Mouse (Mus musculus) stomach, embryonic 16.5 days (tissue): Measurements from ENCODE around the gene 4932415D10Rik. TPM values are rescaled to one million over a fixed set of nuclear protein-coding genes. Genes with fewer than 3 reads are reported as not detected.

Source experiments
- ATAC-seq: fragments of 200-750 bp; cut with Nextera tagmentation; 2 replicates; pipeline ENCODE4 v1.8.0; 2017; ENCODE audit warnings: moderate number of reproducible peaks, moderate TSS enrichment; ENCODE audit not compliant: insufficient read depth, low FRiP score
- H3K27ac ChIP-seq: fragments of 300-500 bp; sonication (generic); 2 replicates; pipeline ENCODE4 v1.5.1; 2014; ENCODE audit warnings: low read length
- H3K27me3 ChIP-seq: fragments of 300-500 bp; sonication (generic); 2 replicates; pipeline ENCODE4 v1.6.1; 2014; ENCODE audit warnings: low read length, control low read depth, mixed read lengths; ENCODE audit not compliant: control insufficient read depth, insufficient read depth
- H3K36me3 ChIP-seq: fragments of 300-500 bp; sonication (generic); 2 replicates; pipeline ENCODE4 v1.6.1; 2014; ENCODE audit warnings: low read length; ENCODE audit not compliant: control insufficient read depth, insufficient read depth
- H3K4me1 ChIP-seq: fragments of 300-500 bp; sonication (generic); 2 replicates; pipeline ENCODE4 v1.6.1; 2014; ENCODE audit warnings: low read length, control low read depth, mixed read lengths; ENCODE audit not compliant: control insufficient read depth, insufficient read depth
- H3K4me2 ChIP-seq: fragments of 300-500 bp; sonication (generic); 2 replicates; pipeline ENCODE4 v1.6.1; 2014; ENCODE audit warnings: low read depth, low read length, mixed read lengths
- H3K4me3 ChIP-seq: fragments of 300-500 bp; sonication (generic); replicated peaks from 2 replicates; pipeline ENCODE4 v1.5.1; 2014; ENCODE audit warnings: mild to moderate bottlenecking, low read length
- H3K9ac ChIP-seq: fragments of 300-500 bp; sonication (generic); 2 replicates; pipeline ENCODE4 v1.6.1; 2014; ENCODE audit warnings: low read length
- H3K9me3 ChIP-seq: fragments of 300-500 bp; sonication (generic); replicated peaks from 2 replicates; pipeline ENCODE4 v1.6.1; 2016; ENCODE audit warnings: low read length, control low read depth; ENCODE audit not compliant: control insufficient read depth
- WGBS: fragments of 180-500 bp; shearing (Covaris S2); extraction: QIAGEN DNeasy Blood & Tissue Kit; methylation state at CpG from one replicate; pipeline ENCODE4 v1.1.7; 2014; 5-methylcytosine and 5-hydroxymethylcytosine counted together
- polyA plus RNA-seq: library from polyadenylated mRNA; unstranded; fragments of >200 nt; fragmentation: Nextera tagmentation; extraction: Ambion mirVana; gene quantifications from 2 replicates; pipeline ENCODE4 v1.2.1, GENCODE M21; 2015

4932415D10Rik gene
- not detected in 2 replicates for polyA plus RNA-seq

DNA sequence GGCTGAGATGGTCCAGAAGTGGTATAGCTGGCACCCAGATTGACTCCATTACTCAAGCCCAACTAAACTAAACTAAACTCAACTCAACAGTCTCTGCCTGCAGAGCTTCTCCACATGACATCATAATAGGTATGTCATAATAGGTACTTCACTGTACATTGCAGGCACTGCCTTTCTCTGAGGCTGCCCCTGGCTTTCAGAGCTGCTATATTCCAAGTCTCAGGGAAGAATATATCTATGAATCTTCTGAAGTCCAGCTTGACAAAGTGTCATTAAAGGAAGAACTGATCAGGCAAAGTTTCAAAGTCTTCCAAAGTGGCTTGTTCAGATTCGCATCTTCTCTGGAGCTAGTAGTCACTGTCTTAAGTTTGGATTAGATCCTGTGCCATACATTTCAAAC, at the start of gene 4932415D10Rik:
Gene 4932415D10Rik, minus strand, starts transcription at position 101 of the 400 bp plus-strand sequence.
- Histone ChIP-seq H3K27me3 (no peaks in the 10 kb centered on the region), H3K4me2 (no peak within 1 kb of the TSS), H3K4me3 (no peak within 1 kb of the TSS), H3K4me1 (no peaks in the 10 kb centered on the region), H3K27ac (no peak within 1 kb of the TSS), H3K9ac (no peak within 1 kb of the TSS), H3K9me3 (no peaks in the 10 kb centered on the region), H3K36me3 (no peaks in the 10 kb centered on the region)
- ATAC-seq: no peak
- 91% methylated on average over 1 of the region's 1 CpGs for WGBS

DNA sequence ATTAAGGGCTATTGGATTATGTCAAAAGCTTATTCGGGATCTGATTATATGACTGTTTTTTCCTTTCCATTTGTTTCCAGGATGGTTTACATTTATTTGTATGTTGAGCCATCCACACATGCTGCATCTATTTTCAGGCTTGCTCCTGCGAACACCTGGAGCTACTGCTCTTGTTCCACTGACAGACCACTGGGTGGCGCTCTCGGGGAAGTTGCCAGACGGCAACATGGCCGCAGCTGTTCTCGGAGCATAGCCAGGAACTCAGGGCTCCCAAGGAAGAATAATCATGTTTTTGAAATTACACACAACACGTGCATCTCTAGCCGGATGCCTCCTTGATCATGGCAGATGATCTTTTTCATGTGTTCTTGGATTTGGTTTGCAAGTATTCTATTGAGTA, 45.5 kb upstream of the 4932415D10Rik start:
- peaks cover 15% of the 10 kb centered on the region for H3K9me3 ChIP-seq
- H3K4me1 ChIP-seq: no peaks in the 10 kb centered on the region
- 0 out of 2 replicates have a peak, but pooled peaks cover 6% of the 10 kb centered on the region for H3K36me3 ChIP-seq
- no peak overlapping the region for H3K27ac ChIP-seq
- no peak overlapping the region for H3K9ac ChIP-seq
- H3K4me3 ChIP-seq: no peak overlapping the region
- no peak overlapping the region for H3K4me2 ChIP-seq
- WGBS: 89% methylated on average over 9 of the region's 9 CpGs
- ATAC-seq: no peak
- no peaks in the 10 kb centered on the region for H3K27me3 ChIP-seq

GRCm38 (mm10) chr10:82355401-82355800, 39.0 kb upstream of the 4932415D10Rik start:
- no peak for ATAC-seq

DNA sequence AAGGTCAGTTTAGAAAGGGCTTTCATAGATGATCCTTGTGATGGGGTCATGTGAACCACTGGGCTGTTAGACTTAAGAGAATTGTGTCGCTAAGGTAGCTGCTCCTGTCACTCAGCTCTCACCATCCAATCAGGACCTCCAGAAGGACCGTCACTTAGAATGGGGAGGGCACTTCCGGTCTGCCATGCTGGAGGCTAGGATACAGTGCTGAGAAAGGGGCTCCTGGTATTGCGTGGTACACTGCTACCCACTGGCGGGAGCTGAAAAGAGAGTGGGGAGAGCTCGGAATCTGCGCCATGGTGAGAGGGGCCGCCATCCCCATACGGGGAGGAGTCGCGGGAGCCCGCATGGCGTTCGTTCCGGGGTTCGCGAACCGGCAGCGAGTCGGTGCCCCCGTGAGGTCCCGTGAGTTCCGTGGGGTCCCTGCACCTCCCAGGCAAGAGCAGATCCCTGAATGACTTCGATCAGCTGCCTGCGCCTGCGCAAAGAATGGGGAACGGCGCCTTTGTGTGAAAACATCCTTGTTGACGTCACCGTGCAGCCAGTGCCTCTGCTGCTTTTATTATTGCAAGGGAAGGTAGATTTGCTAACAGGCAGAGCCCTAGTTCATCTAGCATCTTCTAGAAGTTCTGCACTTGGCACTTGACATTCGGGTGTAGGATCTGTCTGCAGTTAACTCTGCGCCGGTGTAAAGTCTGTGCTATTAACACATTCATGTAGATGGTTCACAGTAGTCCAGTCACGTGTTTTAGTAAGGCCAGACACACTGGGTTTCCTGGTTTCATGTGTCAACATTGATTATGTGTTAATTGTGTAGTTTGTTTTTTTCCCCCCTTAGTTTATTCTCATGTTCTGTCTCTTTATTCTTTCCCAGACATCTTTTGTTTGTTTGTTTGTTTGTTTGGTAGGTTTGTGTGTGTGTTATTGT, 38.0 kb upstream of the 4932415D10Rik start, which contains the start of gene Gm4924:
Gene Gm4924, plus strand, starts transcription at position 173 of the 928 bp plus-strand sequence.
- WGBS: 3% methylated on average over 34 of the region's 34 CpGs

More at GRCm38 (mm10) chr10:82355401-82355800, 39.0 kb upstream of the 4932415D10Rik start:
- H3K9ac ChIP-seq: no peak overlapping the region
- no peaks in the 10 kb centered on the region for H3K36me3 ChIP-seq
- 98% methylated on average over 4 of the region's 4 CpGs for WGBS
- H3K9me3 ChIP-seq: no peaks in the 10 kb centered on the region; the same call in 1 of the 2 replicates
- no peaks in the 10 kb centered on the region for H3K4me1 ChIP-seq
- H3K27ac ChIP-seq: no peak overlapping the region
- H3K4me3 ChIP-seq: no peak overlapping the region
- H3K4me2 ChIP-seq: no peak overlapping the region
- H3K27me3 ChIP-seq: no peaks in the 10 kb centered on the region

DNA sequence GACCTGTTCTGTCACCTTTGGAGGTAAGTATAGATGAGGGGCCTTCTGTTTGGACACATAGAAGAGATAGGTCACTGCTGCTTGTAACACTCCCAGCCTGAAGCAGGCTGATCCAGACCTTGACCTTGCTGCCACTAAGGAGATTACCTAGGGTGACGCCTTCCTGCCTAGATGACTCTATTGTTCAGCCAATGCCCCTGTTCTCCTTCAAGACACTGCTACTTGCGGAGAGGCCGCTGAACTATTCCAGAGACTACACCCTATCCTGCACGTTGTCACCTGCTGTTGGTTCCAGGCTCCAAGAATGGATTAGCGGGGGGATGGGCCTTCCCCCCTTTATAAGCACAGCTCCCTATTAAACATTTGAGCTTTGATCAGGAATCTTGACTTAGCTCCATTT, 13.4 kb upstream of the 4932415D10Rik start:
- no peaks in the 10 kb centered on the region for H3K27me3 ChIP-seq
- H3K4me3 ChIP-seq: no peak overlapping the region
- H3K9ac ChIP-seq: no peak overlapping the region
- WGBS: 76% methylated on average over 5 of the region's 5 CpGs
- H3K4me2 ChIP-seq: no peak overlapping the region
- H3K27ac ChIP-seq: no peak overlapping the region
- ATAC-seq: no peak
- no peaks in the 10 kb centered on the region for H3K9me3 ChIP-seq
- H3K4me1 ChIP-seq: no peaks in the 10 kb centered on the region
- no peaks in the 10 kb centered on the region for H3K36me3 ChIP-seq

More for the DNA sequence above, 38.0 kb upstream of the 4932415D10Rik start, which contains the start of gene Gm4924:
- H3K4me2 ChIP-seq: peak within 1 kb of the TSS; percentile 58
- no peaks in the 10 kb centered on the region for H3K27me3 ChIP-seq
- H3K4me1 ChIP-seq: no peaks in the 10 kb centered on the region
- peak within 1 kb of the TSS; percentile 92 for H3K27ac ChIP-seq
- H3K9me3 ChIP-seq: no peaks in the 10 kb centered on the region
- ATAC-seq: peak; percentile 99
- no peaks in the 10 kb centered on the region for H3K36me3 ChIP-seq
- peak within 1 kb of the TSS; percentile 90 for H3K9ac ChIP-seq
- peak within 1 kb of the TSS; percentile 74 for H3K4me3 ChIP-seq

GRCm38 (mm10) chr10:82320134-82320533, 3.8 kb upstream of the 4932415D10Rik start:
- Histone ChIP-seq H3K4me2 (no peak overlapping the region), H3K36me3 (no peaks in the 10 kb centered on the region), H3K9ac (no peak overlapping the region), H3K4me3 (no peak overlapping the region), H3K4me1 (no peaks in the 10 kb centered on the region), H3K27me3 (no peaks in the 10 kb centered on the region), H3K27ac (no peak overlapping the region), H3K9me3 (no peaks in the 10 kb centered on the region)
- ATAC-seq: no peak
- WGBS: 57% methylated on average over 3 of the region's 3 CpGs

DNA sequence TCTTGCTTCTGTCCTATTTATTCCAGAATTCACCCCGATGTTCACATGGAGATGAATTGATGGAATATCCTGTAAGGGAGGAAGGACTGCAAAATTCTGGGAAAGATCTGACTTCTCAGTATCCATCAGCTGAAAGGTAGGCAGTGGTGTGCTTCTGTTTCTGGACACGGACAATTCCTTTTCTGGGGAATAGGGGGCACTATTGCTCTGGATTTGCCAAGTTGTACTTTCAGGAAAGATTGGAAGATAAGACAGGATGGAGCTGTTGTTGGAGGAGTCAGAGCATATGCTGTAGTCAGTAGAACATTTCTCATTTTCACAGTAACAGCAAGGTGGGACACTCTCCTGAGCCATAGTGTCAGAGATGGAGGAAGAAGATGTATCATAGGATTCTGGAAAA, 19.9 kb downstream of the 4932415D10Rik start:
- WGBS: 40% methylated on average over 2 of the region's 2 CpGs
- Histone ChIP-seq H3K4me3 (no peak overlapping the region), H3K4me1 (no peaks in the 10 kb centered on the region), H3K9ac (no peak overlapping the region), H3K27ac (no peak overlapping the region), H3K27me3 (no peaks in the 10 kb centered on the region), H3K36me3 (no peaks in the 10 kb centered on the region), H3K9me3 (no peaks in the 10 kb centered on the region), H3K4me2 (no peak overlapping the region)
- ATAC-seq: no peak

GRCm38 (mm10) chr10:82257331-82257730, 59.1 kb downstream of the 4932415D10Rik start:
- ATAC-seq: no peak
- no peaks in the 10 kb centered on the region for H3K27me3 ChIP-seq
- no peaks in the 10 kb centered on the region for H3K9me3 ChIP-seq
- H3K36me3 ChIP-seq: no peaks in the 10 kb centered on the region
- no peak overlapping the region for H3K27ac ChIP-seq
- no peaks in the 10 kb centered on the region for H3K4me1 ChIP-seq
- 81% methylated on average over 2 of the region's 2 CpGs for WGBS
- H3K4me2 ChIP-seq: no peak overlapping the region
- H3K9ac ChIP-seq: no peak overlapping the region
- H3K4me3 ChIP-seq: no peak overlapping the region

GRCm38 (mm10) chr10:82245021-82245420, 71.4 kb downstream of the 4932415D10Rik start:
- Histone ChIP-seq H3K36me3 (no peaks in the 10 kb centered on the region), H3K9ac (no peak overlapping the region), H3K4me3 (no peak overlapping the region), H3K27me3 (no peaks in the 10 kb centered on the region), H3K4me1 (no peaks in the 10 kb centered on the region), H3K9me3 (no peaks in the 10 kb centered on the region), H3K4me2 (no peak overlapping the region), H3K27ac (no peak overlapping the region)
- ATAC-seq: no peak
